Mouse (Mus musculus) forebrain, embryonic 11.5 days (tissue): ENCODE measurements around the gene Gan. TPM values are rescaled to one million over a fixed set of nuclear protein-coding genes. Genes with fewer than 3 reads are reported as not detected.

Experiments used
- ATAC-seq: fragments of 200-750 bp; cut with Nextera tagmentation; replicated peaks from 2 replicates; pipeline ENCODE4 v1.8.0; 2017; ENCODE audit warnings: moderate TSS enrichment; ENCODE audit not compliant: low FRiP score
- DNase-seq: peaks from one replicate; pipeline ENCODE4 v3.0.0-alpha.2; 2017; ENCODE audit warnings: low spot score
- H3K27ac ChIP-seq: fragments of 300-500 bp; sonication (generic); 2 replicates; pipeline ENCODE4 v1.5.1; 2014; ENCODE audit warnings: low read depth, low read length
- H3K27me3 ChIP-seq: fragments of 300-500 bp; sonication (generic); 2 replicates; pipeline ENCODE4 v1.6.1; 2014; ENCODE audit warnings: mild to moderate bottlenecking, low read length, mixed read lengths; ENCODE audit not compliant: control insufficient read depth, insufficient read depth
- H3K36me3 ChIP-seq: fragments of 300-500 bp; sonication (generic); 2 replicates; pipeline ENCODE4 v1.6.1; 2014; ENCODE audit warnings: mild to moderate bottlenecking, low read length, moderate library complexity, mixed read lengths; ENCODE audit not compliant: control insufficient read depth, insufficient read depth
- H3K4me1 ChIP-seq: fragments of 300-500 bp; sonication (generic); replicated peaks from 2 replicates; pipeline ENCODE4 v1.6.1; 2014; ENCODE audit warnings: low read length, mixed read lengths; ENCODE audit not compliant: control insufficient read depth, insufficient read depth
- H3K4me2 ChIP-seq: fragments of 300-500 bp; sonication (generic); 2 replicates; pipeline ENCODE4 v1.6.1; 2014; ENCODE audit warnings: low read depth, mild to moderate bottlenecking, low read length, moderate library complexity, mixed read lengths; ENCODE audit not compliant: severe bottlenecking
- H3K4me3 ChIP-seq: fragments of 300-500 bp; sonication (generic); 2 replicates; pipeline ENCODE4 v1.5.1; 2014; ENCODE audit warnings: low read depth, low read length
- H3K9ac ChIP-seq: fragments of 300-500 bp; sonication (generic); 2 replicates; pipeline ENCODE4 v1.6.1; 2014; ENCODE audit warnings: low read length
- H3K9me3 ChIP-seq: fragments of 300-500 bp; sonication (generic); 2 replicates; pipeline ENCODE4 v1.6.1; 2016; ENCODE audit warnings: low read length, mixed read lengths; ENCODE audit not compliant: control insufficient read depth
- WGBS: fragments of 180-500 bp; shearing (Covaris S2); extraction: QIAGEN DNeasy Blood & Tissue Kit; methylation state at CpG from one replicate; pipeline ENCODE4 v1.1.7; 2014; 5-methylcytosine and 5-hydroxymethylcytosine counted together
- polyA plus RNA-seq: library from polyadenylated mRNA; unstranded; fragments of >200 nt; fragmentation: Nextera tagmentation; extraction: Ambion mirVana; gene quantifications from 2 replicates; pipeline ENCODE4 v1.2.1, GENCODE M21; 2014

Gene Gan
- polyA plus RNA-seq, 1 experiment from 2014 or later: 3.4 TPM

DNA sequence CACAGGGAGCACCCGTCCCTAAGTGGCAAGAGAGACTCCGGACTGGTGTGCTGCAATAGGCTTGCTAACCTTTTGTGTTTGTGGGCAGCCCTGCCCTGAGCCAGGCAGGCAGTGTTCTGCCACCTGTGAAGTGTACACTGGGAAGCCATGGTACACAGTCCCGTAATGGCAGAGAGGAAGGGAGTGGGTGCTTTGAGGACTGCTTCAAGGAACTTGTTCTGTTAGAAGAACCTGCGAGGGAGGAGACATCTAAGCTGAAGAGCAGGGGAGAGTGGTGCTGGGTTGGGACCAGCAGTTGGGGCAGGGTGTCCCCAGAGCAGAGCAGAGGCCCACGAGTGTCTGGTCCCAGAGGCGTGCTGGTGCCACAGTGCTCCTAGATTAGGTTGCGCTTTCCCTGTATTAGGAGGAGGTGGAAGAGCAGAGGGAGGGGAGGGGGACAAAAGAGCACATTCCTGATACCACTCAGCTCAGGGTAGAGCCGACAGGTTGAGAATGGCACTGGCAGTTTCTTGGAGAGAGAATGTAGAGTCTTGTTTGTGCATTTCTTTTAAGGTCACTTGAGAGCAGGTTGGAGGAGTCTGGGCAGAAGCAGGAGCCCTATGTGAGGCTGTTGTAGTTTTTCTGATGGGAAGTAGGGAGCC is 9.4 kb downstream of the Gan start:
- Histone ChIP-seq H3K9me3 (no peaks in the 10 kb centered on the region), H3K27me3 (no peaks in the 10 kb centered on the region), H3K4me1 (no peaks in the 10 kb centered on the region), H3K4me2 (no peak overlapping the region), H3K36me3 (no peaks in the 10 kb centered on the region), H3K4me3 (no peak overlapping the region), H3K27ac (no peak overlapping the region), H3K9ac (no peak overlapping the region)
- no peak for DNase-seq
- 84% methylated on average over 8 of the region's 8 CpGs for WGBS
- no peak for ATAC-seq

DNA sequence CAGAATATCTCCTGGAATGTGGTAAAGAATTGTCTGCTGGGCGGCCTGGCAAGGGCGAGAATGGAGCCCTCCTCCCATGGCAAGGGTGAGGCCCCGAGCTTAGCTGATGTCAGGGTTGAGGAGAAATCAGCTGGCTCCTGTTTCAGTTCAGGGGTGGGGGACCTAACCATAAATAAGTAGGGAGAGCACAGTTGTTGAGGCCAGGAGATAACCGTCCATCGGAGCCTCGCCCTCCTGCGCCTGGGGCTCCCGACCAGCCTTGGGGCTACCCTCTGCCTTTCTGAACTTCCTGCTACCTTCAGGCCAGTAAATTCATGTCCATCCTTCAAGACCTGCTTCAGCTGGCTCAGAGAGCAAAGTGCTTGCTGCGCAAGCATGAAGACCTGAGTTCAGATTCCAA is 10.4 kb downstream of the Gan start:
- Histone ChIP-seq H3K9me3 (no peaks in the 10 kb centered on the region), H3K4me1 (no peaks in the 10 kb centered on the region), H3K9ac (no peak overlapping the region), H3K36me3 (no peaks in the 10 kb centered on the region), H3K4me2 (no peak overlapping the region), H3K27me3 (no peaks in the 10 kb centered on the region), H3K4me3 (no peak overlapping the region), H3K27ac (no peak overlapping the region)
- ATAC-seq (no peak), DNase-seq (no peak)
- 84% methylated on average over 9 of the region's 9 CpGs for WGBS

GRCm38 (mm10) chr8:117171826-117172225 is 13.9 kb downstream of the Gan start:
- Histone ChIP-seq H3K27me3 (no peaks in the 10 kb centered on the region), H3K4me2 (no peak overlapping the region), H3K4me1 (no peaks in the 10 kb centered on the region), H3K4me3 (no peak overlapping the region), H3K27ac (no peak overlapping the region), H3K9ac (no peak overlapping the region), H3K36me3 (no peaks in the 10 kb centered on the region), H3K9me3 (no peaks in the 10 kb centered on the region)
- WGBS: 93% methylated on average over 3 of the region's 3 CpGs
- no peak for ATAC-seq
- no peak for DNase-seq

- no peaks in the 10 kb centered on the region for H3K27me3 ChIP-seq
- DNase-seq: no peak
Observed at GRCm38 (mm10) chr8:117172904-117173303, 15.0 kb downstream of the Gan start.

DNA sequence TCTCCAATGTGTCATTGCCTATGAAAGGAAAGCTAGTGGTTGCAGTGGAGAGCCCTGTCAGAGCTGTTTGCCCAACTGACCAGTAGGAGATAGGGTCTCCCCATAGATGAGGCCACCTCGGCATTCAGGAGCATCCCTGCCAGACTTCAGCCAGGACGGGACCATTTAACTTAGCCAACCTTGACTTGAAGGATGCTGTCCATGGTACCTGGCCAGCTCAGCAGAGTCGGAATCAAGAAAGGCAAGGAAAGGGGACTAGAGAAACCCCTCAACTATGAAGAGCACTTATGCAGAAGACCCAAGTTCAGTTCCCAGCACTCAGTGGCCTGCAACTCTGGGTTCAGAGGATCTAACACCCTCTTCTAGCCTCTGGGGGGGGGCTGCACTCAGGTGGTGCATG is 15.8 kb downstream of the Gan start:
- Histone ChIP-seq H3K9me3 (no peaks in the 10 kb centered on the region), H3K36me3 (no peaks in the 10 kb centered on the region), H3K27me3 (no peaks in the 10 kb centered on the region), H3K9ac (no peak overlapping the region), H3K4me3 (no peak overlapping the region), H3K4me2 (no peak overlapping the region), H3K27ac (no peak overlapping the region), H3K4me1 (no peaks in the 10 kb centered on the region)
- no peak for DNase-seq
- ATAC-seq: no peak
- WGBS: 84% methylated on average over 3 of the region's 3 CpGs

More at GRCm38 (mm10) chr8:117172904-117173303, 15.0 kb downstream of the Gan start:
- H3K9me3 ChIP-seq: no peaks in the 10 kb centered on the region
- no peak for ATAC-seq
- 64% methylated on average over 7 of the region's 7 CpGs for WGBS
- no peak overlapping the region for H3K27ac ChIP-seq
- H3K9ac ChIP-seq: no peak overlapping the region
- H3K4me2 ChIP-seq: no peak overlapping the region
- no peaks in the 10 kb centered on the region for H3K4me1 ChIP-seq
- no peak overlapping the region for H3K4me3 ChIP-seq
- no peaks in the 10 kb centered on the region for H3K36me3 ChIP-seq

DNA sequence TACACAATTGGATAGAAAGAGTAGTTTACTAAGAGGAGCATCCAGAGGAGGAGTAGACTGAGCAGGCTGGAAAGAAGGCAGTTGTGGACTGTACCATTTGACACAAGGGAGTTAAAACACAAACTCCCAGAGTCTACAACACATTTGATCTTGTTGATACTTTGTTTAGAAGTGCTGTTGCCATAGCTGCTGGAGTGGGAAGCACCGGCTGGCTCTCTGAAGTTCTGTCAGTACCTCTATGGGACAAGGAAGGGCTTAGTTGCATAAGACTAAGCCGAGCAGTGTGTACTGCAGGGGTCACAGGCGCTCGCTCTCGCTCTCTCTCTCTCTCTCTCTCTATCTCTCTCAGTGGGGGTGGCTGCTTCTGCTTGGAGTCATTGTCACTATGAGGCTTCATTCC is 16.6 kb downstream of the Gan start:
- ATAC-seq (no peak), DNase-seq (no peak)
- H3K9me3 ChIP-seq: no peaks in the 10 kb centered on the region
- WGBS: 87% methylated on average over 5 of the region's 5 CpGs
- no peak overlapping the region for H3K4me2 ChIP-seq
- no peaks in the 10 kb centered on the region for H3K36me3 ChIP-seq
- no peak overlapping the region for H3K27ac ChIP-seq
- H3K27me3 ChIP-seq: no peaks in the 10 kb centered on the region
- H3K9ac ChIP-seq: no peak overlapping the region
- H3K4me3 ChIP-seq: no peak overlapping the region
- H3K4me1 ChIP-seq: no peaks in the 10 kb centered on the region

GRCm38 (mm10) chr8:117176308-117176707 is 18.4 kb downstream of the Gan start:
- no peaks in the 10 kb centered on the region for H3K9me3 ChIP-seq
- H3K27ac ChIP-seq: no peak overlapping the region
- DNase-seq (no peak), ATAC-seq (no peak)
- H3K36me3 ChIP-seq: no peaks in the 10 kb centered on the region
- H3K4me3 ChIP-seq: no peak overlapping the region
- no peak overlapping the region for H3K4me2 ChIP-seq
- H3K27me3 ChIP-seq: no peaks in the 10 kb centered on the region
- H3K9ac ChIP-seq: no peak overlapping the region
- WGBS: 89% methylated on average over 5 of the region's 5 CpGs
- no peaks in the 10 kb centered on the region for H3K4me1 ChIP-seq

- Histone ChIP-seq H3K9ac (no peak overlapping the region), H3K4me1 (no peaks in the 10 kb centered on the region), H3K9me3 (no peaks in the 10 kb centered on the region), H3K27me3 (no peaks in the 10 kb centered on the region), H3K36me3 (no peaks in the 10 kb centered on the region), H3K4me3 (no peak overlapping the region), H3K27ac (no peak overlapping the region), H3K4me2 (no peak overlapping the region)
- DNase-seq: no peak
- no peak for ATAC-seq
- WGBS: 91% methylated on average over 7 of the region's 7 CpGs
Observed at GRCm38 (mm10) chr8:117177236-117177635, 19.3 kb downstream of the Gan start.

- H3K4me1 ChIP-seq: no peaks in the 10 kb centered on the region
- DNase-seq (no peak), ATAC-seq (no peak)
- H3K4me3 ChIP-seq: no peak overlapping the region
- H3K4me2 ChIP-seq: no peak overlapping the region
- H3K36me3 ChIP-seq: no peaks in the 10 kb centered on the region
- H3K27ac ChIP-seq: no peak overlapping the region
- no peak overlapping the region for H3K9ac ChIP-seq
- 72% methylated on average over 2 of the region's 2 CpGs for whole genome bisulfite sequencing
- H3K27me3 ChIP-seq: no peaks in the 10 kb centered on the region
- H3K9me3 ChIP-seq: no peaks in the 10 kb centered on the region
Observed at GRCm38 (mm10) chr8:117178039-117178438, 20.1 kb downstream of the Gan start.
